Mouse (Mus musculus) testis, postnatal 10 days (tissue): ENCODE results near the gene Pofut2.

Experiments
- DNase-seq: peaks from one replicate; pipeline ENCODE4 v3.0.0; 2021; ENCODE audit warnings: low spot score

Pofut2 gene

DNA sequence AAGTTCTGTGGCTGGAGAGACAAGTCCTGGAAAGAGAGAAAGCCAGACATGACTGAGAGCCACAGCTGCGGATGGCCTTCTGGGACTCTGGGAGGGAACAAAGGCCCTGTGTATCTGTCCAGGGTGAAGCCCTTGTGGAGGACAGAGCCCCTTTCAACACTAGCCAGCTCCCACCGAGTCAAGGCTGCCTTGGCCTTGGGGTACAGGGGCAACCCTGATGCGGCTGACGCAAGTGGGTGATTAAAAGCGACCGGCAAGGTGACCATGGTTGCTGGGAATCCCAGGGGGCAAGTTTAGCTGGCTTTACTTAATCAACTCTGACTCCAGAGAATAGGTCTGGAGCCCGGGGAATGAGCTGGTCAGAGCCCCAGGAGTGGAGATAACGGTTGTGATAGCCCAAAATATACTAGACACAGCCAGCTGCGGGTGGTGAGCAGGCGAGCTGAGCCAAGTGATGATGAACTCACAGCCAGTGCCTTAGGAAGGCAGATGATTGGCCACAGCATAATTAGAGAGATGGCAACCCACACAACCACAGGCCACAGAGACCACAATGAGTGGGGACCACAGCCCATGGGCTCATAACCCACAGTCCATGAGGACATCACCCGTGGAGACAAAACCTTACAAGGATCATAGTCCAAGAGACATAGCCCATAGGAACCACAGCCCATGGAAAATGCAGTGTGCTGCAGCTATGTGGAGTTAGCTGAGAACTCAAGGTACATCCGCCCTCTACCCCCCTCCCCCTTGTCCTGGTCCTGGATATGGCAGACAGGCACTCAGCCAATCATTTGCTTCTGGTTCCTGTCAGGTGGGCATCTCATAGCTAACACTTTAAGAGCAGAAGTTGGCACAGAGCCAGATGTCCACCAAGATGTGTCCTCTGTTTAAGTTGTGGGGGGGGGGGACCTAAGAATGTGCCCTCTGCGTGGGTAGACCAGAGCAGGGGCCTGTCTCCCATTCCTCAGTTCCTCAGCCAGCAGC is 29.1 kb upstream of the Pofut2 start:
- DNase-seq = peak; percentile 70

DNA sequence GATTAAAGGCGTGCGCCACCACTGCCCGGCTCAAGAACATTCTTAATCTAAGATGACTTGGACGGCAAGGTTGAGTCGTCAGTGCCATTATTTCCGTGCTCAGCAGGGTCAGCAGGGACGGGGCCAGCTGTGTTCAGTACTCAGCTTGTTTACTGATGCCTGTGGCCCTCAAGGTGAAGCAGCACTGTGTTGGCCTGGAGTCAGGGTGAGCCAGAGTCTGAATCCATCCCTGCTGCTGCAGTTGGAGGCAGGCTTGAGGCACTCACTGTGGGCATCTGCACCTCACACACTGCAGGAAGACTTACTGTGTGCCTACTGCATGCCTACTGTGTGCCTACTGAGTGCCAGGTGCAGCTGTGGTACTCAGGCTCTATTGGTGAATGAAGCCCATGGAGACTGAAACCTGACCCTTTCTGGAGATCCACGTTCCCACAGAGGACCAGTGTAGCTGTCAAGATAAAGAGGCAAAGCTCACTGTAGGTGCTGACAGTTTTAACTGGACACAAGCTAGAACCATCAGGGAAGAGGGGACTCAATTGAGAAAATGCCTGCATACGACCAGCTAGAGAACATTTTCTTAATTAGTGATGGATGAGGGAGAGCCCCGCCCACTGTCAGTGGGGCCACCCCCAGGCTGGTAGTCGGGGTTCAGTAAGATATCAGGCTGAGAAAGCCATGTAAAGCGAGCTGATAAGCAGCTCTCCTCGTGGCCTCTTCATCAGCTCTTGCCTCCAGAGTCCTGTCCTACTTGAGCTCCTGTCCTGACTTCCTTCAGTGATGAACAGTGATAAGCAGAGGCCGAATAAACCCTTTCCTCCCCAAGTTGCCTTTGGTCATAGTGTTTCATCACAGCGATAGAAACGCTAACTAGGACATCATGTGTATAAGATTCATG is 26.9 kb upstream of the Pofut2 start:
- no peak for DNase-seq

DNA sequence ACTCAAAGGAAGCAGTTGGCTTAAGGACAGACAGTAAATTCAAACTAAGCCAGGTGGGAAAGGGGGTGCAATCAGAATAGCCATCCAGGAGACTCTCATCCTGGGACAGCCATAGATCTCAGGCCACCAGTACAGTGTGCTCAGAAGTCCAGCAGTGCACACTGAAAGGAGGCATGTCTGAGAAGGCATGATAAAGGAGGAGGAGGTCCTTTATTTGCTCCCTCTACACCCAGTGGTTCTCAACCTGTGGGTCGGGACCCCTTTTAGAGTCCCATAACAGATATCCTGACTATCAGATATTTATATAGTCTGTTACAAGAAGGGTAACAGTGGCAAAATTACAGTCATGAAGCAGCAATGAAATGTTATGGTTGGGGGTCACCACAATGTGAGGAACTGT is 25.8 kb upstream of the Pofut2 start:
- no peak for DNase-seq

GRCm38 (mm10) chr10:77234991-77235616 is 23.9 kb upstream of the Pofut2 start:
- DNase-seq = no peak

DNA sequence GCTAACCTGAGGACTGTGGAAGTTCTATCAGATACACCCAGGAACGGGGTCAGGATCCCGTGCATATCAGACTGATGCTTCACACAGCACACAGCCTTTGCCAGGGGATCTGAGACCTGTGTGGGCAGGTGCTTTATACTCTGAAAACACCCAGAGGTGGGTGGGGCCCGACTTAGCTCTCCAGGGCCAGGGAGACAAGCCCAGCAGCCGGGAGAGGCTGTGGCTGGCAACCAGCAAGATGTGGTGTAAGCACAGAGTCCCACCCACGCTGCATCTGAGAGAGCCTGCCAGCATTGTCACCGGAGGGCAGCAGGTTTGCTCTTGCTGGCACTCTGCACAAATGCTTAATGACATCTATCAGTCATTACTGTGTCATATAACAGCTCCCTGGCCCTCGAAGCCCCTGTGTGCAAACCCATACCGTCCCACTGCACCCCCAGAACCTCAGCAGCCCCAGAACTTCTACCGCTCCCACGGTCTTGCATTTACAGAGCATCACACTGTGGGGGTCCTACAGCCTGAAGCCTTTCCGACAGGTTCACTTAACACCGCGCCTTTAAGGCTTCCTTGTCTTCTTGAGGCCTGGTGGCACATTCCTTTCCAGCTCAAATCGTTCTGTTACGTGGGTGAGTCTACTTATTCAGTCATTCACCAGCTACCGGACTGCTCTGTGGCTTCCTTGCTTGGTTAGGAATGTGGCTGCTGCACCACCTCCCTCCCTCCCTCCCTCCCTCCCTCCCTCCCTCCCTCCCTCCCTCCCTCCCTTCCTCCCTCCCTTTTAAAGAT is 21.0 kb upstream of the Pofut2 start:
- DNase-seq = no peak

DNA sequence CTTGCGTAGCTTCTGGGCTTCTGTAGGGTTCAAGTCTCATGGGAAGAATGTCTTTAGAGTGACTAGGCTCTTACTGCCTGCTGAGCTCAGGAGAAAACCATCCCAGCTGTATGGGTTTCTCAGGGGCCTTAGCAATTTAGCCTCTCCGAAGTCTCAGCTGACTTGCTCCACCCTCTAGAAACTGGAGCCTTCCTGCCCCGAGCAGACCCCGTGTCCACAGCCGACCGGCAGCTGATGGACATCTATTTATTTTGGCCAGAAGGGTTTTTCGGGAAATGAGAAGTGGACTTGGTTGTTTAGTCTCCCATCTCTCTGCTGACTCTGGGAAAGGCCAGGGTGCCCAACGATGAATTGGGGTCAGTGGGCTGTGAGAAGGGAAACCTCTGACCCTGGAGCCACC is 18.3 kb upstream of the Pofut2 start:
- DNase-seq = no peak

- no peak for DNase-seq
Measured at GRCm38 (mm10) chr10:77242396-77242795, 16.6 kb upstream of the Pofut2 start.

DNA sequence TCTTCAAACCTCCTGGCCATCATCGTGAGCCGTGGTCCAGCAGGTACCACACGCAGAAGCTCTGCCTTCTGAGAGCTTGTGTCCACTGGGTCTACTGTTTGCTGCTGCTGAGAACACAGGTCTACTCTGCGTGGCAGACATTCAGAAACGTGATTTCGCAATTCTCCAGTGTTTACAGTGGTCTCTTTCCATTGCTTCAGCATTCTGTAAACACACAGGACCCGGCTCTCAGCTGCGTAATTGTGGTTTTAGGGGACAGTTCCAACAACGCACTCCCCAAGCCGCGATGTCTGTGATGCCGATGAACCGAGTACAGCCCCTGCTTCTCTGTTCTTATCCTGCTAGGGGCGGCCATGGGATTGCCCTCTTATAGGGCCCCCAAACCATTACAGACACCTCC is 16.1 kb upstream of the Pofut2 start:
- DNase-seq = no peak

DNA sequence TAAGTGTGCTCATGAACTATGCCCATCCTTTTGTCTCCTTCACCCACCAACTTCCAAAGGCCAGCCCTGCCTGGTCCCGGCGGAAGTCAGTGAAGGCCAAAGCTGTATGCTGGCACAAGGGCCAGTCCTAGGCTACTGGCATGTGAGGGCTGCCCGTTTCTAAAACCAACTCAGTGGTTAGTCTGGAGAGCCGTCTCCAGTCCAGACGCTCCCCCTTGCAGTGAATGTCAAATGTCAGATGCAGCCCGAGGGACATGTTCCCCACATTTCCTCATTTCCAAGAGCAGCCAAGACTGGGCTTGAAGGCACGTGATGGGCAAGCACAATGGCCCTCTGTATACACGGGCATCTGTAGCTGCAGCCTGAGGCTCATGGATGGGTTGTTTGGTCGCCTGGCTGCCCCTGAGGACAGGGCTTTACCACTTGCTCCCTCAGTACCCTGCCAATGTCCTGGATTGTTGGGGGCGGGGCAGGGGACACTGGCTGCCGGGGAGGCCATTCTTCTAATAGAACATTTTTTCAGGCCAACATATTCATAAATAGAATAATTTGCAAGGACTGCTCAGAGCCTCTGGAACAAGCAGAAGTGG is 15.4 kb upstream of the Pofut2 start:
- no peak for DNase-seq

GRCm38 (mm10) chr10:77244777-77245176 is 14.2 kb upstream of the Pofut2 start:
- DNase-seq = no peak

GRCm38 (mm10) chr10:77247048-77247447 is 12.0 kb upstream of the Pofut2 start:
- DNase-seq = no peak

DNA sequence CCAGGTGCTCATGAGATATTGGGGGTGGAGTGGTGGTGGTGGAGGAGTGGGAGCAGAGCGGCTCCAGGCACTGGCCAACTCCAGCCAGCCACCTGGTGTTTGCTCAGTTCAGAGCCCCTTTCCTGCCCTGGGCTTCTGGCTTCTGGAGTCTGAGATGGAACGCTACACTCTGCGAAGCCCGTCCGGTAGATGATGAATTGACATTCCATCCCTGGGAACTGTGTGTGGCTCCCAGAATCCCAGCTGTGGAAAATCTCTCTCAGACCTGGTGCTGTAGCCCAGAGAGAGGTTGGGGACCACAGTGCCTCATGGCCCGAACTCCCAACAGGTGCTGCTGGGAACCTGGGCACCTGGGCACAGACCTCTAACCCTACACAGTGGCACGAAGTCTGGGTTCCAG is 11.3 kb upstream of the Pofut2 start:
- no peak for DNase-seq

- DNase-seq = peak; percentile 78
Measured at GRCm38 (mm10) chr10:77251223-77251783, 7.7 kb upstream of the Pofut2 start.

GRCm38 (mm10) chr10:77251784-77252539 is 7.1 kb upstream of the Pofut2 start:
- peak; percentile 69 for DNase-seq

DNA sequence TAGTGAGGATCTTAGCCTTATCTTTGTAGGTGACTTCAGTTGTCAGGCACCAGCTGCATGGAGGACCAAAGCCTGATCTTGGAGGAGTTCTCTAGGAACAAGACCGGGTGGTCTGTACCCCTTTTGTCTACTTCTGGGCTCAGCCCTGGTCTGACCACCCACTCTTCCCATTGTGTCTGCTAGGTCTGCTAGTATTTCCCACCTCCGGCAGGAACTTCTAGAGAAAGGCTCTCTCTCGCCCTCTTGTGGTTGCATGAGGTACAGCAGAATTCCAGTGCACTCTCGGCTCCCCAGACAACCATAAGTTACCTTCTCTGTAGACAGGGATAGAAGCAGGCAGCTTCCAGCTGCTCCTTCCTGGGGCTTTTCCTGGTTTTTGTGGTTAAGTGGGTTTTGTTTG is 6.2 kb upstream of the Pofut2 start:
- peak; percentile 88 for DNase-seq

DNA sequence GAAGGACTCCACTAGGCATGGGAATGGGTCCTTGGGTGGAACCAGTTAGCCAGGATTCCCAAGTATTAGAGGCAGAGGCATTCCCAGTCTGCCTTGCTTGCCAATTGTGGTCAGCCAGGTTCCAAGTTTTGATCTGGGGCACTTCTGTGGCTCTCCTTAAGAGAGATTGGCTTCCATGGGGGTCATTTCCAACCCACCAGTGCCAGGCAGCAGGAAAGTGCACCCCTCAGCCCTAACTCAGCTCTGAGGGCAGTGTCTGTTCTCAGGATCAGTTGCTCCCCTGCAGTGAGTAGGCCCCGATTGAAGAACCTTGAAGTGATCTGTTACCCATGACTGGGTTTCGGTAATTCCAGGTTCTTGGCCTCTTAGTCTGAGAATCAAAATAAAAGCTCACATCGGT is 3.8 kb upstream of the Pofut2 start:
- DNase-seq = peak; percentile 32

- no peak for DNase-seq
Measured at GRCm38 (mm10) chr10:77255676-77256075, 3.3 kb upstream of the Pofut2 start.

DNA sequence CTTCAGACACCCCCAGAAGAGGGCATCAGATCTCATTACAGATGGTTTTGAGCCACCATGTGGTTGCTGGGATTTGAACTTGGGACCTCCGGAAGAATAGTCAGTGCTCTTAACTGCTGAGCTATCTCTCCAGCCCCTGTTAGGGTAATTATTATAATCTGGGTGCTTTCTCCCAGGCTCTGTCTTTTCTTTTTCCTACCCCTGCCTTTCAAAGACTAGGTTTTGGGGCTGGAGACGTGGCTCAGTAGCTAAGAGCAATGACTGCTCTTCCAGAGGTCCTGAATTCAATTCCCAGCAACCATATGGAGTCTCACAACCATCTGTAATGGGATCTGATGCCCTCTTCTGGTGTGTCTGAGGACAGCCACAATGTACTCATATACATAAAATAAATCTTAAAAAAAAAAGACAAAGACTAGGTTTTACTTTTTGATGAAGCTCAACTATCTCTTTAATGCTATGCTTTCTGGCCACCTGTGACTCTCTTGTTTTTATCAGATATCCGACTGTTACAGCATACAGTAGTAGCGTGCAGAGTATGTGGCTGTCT is 902 bp upstream of the Pofut2 start:
- DNase-seq = no peak

DNA sequence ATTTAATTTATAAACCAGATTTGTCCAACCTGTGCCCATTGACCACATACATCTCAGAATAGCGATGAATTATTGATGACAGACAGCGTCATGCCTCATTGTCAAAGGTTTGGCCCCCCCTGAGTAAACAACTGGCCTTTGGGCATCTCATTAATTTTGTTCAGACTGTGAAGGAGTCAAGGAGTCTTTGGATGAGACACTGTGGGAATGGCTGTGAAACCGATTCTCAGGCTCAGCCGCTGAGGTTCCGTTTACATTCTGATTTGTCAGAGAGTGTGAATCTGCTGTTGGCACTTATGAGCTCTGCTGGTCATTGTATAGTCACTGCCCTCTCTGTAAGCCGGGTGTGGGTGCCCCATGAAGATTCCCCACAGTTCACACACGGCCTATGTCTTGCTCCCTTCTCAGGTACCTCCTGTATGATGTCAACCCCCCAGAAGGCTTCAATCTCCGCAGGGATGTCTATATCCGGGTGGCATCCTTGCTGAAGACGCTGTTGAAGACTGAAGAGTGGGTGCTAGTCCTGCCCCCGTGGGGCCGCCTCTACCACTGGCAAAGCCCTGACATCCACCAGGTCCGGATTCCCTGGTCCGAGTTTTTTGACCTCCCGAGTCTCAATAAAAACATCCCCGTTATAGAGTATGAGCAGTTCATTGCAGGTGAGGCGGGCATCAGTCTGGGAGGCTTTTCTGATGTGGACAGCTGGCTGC is 1.3 kb downstream of the Pofut2 start:
- DNase-seq = no peak
